Mouse (Mus musculus) lung, adult 2 months (tissue): ENCODE measurements around the gene Ephx4.

Experiments used
- CTCF ChIP-seq: fragments of 200-500 bp; IDR thresholded peaks from 2 replicates; pipeline ENCODE4 v1.5.1; 2011; ENCODE audit warnings: mild to moderate bottlenecking, low read length, control low read depth; ENCODE audit not compliant: insufficient read depth
- POLR2A ChIP-seq: fragments of 200-500 bp; IDR thresholded peaks from 2 replicates; pipeline ENCODE4 v1.6.1; 2011; ENCODE audit warnings: low read depth, mild to moderate bottlenecking, control low read depth, low read length, borderline replicate concordance; ENCODE audit errors: extremely low read depth

DNA sequence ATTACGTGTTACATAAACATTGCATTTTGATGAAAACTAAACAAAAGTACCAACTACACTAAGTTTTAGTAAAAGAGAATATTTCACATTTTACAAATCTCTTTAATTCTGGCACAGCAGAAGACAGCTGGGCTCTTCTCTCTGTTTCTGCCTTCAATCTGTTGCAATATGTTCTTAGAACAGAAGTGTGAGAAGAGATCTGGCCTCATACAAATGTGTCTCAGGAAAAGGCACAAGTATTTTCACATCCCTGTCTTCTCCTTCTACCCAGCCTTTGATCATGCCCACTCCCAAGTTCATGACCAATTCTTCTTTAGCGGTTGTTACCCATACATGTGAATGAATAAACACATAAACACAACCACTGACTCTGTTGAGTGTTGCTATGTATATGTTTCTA lies 12.6 kb downstream of the Ephx4 start:
- TF ChIP-seq POLR2A: no peak
- TF ChIP-seq CTCF: no peak
